Mouse (Mus musculus): ENCODE results near the gene Tppp3.
A peak's percentile ranks its signal among the peaks of the same experiment; 100 is the strongest.

The Tppp3 gene

GRCm38 (mm10) chr8:105467396-105467985 is 3.8 kb downstream of the Tppp3 start:
- no peak for DNase-seq (ENCODE audit: low read depth)

- DNase-seq (ENCODE audit: low read depth) = peak; percentile 91
These were observed 4.5 kb downstream of the Tppp3 start for GRCm38 (mm10) chr8:105466700-105467291.

- no peak for DNase-seq (ENCODE audit: low read depth)
These were observed 5.1 kb downstream of the Tppp3 start for GRCm38 (mm10) chr8:105466246-105466645.

GRCm38 (mm10) chr8:105464595-105464994 is 6.7 kb downstream of the Tppp3 start:
- DNase-seq (ENCODE audit: low read depth) = no peak

DNA sequence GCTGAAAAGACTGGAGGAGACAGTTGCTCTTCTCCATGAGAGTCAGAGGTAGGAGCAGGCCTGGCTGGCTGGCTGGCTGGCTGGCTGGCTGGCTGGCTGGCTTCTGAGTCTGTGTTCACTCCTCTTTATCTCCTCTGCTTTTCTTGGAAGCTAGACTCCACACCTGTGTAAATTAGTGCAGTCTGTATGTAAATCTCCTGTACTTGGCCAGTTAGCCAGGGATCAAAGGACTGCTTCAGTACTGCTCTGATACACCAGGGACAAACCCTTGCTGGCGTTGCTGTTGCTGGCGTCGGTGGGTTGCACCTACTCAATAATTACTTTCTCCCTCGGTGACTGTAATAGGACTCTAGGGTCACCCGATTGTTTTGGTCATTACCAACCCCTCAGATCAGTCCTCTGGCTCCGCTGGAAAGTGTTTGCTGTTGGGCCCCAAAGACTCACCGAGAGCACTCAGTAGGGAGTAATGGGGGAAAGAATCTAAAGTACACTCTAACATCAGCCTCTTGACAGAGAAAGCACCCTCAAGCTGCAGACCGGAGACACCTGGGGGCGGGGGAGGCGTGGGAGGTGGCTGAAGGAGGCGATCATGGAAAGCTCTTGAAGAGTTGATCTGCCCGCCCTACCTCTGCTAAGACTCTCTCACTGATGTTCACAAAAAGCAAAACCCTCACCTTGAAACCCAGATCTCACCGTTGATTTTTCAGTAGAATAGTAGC is 10.1 kb downstream of the Tppp3 start:
- DNase-seq (ENCODE audit: low read depth) = no peak

DNA sequence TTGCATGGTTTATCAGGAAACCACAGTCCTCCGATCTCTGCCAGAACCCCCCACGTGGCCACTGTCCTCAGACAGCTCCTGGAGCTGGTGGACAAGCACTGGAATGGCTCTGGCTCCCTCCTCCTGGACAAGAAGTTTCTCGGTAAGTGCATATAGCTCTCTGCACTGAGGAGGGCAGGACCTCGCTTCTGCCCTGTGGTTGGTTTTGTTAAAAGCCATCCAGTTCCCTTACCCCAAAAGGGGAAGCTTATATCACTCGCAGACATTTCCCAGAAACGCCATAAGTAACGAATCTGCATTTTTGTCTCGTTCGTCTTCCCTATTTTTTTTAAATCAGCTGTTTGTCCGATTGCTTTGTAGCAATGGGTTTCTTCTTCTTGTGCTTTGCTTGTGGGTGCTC is 16.1 kb downstream of the Tppp3 start:
- DNase-seq (ENCODE audit: low read depth) = no peak

GRCm38 (mm10) chr8:105454088-105454487 is 17.2 kb downstream of the Tppp3 start:
- DNase-seq (ENCODE audit: low read depth) = no peak

DNA sequence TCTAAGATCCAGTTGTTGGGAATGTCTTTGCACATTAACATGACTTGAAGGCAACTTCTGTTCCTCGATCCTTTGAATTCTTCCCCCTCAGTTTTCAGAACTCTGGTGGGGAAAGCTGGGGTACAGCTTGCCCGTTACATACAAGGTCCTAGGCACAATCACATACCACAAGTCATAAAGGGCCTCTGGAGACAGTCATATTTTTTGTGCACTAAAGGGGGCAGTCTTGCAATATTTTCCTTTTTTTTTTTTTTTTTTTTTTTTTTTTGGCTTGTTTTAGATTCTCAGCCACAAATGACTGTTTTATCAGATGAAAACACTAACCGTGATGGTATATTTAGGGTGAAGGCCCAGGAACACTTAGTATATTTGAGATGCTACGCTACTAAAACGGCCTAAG is 18.0 kb downstream of the Tppp3 start:
- DNase-seq (ENCODE audit: low read depth) = peak; percentile 36

DNA sequence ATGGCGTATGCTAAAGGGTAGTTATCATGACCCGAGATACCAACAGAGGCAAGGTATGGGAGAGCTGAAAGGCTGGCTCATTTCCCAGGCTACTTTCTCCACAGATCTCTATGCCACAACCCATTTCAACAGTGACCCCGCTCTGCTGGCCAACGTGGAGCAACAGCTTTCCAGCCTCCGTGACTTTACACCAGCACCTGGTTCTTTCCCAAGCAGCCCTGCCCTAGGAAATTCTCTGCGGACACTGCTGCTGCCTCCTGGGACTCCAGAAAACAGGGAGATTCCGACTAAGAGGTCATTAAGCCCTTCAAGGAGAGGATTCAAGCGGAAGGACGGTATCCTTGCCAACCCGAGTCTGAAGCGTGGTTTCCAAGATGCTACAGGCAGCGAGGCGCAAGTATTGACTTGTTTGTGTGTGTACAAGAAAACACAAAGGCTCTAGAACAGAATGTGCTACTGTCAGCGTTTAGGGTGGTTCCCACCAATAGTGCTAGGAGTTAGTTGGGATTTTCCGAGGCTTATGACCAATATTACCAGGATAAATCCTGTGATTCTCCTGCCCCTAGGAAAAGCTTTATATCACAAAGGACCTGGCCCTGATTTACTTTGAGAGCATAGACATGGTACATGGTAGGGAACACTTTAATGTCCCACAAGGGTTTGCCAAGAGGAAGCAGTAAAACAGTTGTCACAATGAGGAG is 19.3 kb downstream of the Tppp3 start:
- DNase-seq (ENCODE audit: low read depth) = no peak

GRCm38 (mm10) chr8:105450977-105451376 is 20.3 kb downstream of the Tppp3 start:
- no peak for DNase-seq (ENCODE audit: low read depth)

DNA sequence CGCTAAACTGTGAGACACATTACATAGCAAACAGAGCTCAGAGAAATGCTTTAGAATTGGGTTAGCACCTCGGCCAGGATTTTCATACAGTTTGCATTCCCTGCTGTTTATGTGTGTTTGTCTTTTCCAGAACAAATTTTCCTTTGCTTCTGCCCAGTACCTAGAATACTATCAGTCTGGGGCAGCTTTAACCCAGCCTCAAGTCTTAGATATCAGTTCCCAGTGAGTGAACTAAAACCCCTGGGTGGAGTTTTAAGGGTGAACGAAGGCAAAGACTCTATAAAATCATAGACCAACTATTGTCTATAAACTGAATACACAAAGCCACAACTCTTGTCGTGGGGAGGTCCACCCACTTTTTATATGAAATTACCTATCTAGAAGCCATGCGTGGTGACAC is 22.7 kb downstream of the Tppp3 start:
- no peak for DNase-seq (ENCODE audit: low read depth)

GRCm38 (mm10) chr8:105448188-105448587 is 23.1 kb downstream of the Tppp3 start:
- no peak for DNase-seq (ENCODE audit: low read depth)

GRCm38 (mm10) chr8:105446127-105446552 is 25.2 kb downstream of the Tppp3 start:
- peak; percentile 34 for DNase-seq (ENCODE audit: low read depth)

DNA sequence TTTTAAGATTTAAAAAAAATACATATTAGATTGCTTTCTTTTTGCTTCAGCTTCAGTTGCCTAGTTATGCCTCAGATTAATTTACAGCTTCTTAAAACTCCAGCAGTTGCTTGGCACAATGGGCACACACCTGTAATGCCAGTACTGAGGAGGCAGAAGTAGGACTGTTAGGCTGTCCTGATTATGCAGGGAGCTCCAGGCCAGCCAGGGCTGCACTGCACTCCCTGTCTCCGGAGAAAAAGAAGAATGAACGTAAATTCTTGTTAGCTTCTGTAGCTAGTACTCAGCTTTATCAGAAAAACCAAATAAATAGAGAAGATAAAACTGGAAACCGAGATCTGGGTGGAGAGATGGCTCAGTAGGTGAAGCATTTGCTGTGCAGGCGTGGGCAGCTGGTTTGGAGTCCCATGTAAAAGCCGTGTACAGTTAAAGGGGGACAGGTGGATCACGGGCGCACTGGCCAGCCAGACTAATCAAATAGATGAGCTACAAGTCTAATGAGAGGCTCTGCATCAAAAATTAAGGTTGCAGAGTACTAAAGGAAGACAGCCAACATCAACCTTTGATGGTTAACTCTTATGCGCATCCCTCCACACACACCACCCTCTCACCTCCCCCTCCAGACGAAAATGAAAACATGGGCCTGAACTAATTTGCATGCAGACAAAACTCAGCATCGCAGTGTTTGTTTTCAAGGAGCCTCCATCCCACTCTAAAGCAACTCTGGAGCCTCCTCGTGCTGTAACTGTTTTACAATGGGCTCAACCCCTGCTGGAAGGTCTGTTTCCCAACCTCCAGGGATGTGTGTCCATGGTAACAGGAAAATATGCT is 25.8 kb downstream of the Tppp3 start:
- DNase-seq (ENCODE audit: low read depth) = peak; percentile 30

DNA sequence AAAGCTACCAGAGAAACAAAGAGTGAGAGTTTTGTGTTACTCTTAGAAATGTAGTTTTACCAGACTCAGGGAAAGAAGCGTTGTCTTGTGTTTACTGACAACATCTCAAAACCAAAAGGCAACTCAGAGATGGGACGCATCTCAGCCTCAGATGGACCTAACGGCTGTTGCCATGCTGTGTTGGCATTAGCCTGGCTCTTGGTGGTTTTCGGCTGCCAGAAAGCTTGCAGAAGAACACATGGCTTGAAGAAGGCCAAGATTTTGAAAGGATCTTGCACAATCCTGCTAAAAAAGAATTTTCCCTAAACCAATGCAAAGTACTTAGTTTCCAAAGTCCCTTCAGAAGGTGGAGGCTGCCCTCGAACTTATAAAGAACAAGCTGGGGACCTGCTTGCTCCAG is 28.7 kb downstream of the Tppp3 start:
- DNase-seq (ENCODE audit: low read depth) = peak; percentile 36

GRCm38 (mm10) chr8:105441433-105441832 is 29.9 kb downstream of the Tppp3 start:
- peak; percentile 46 for DNase-seq (ENCODE audit: low read depth)

- peak; percentile 55 for DNase-seq (ENCODE audit: low read depth)
These were observed 32.5 kb downstream of the Tppp3 start for GRCm38 (mm10) chr8:105438865-105439264.

DNA sequence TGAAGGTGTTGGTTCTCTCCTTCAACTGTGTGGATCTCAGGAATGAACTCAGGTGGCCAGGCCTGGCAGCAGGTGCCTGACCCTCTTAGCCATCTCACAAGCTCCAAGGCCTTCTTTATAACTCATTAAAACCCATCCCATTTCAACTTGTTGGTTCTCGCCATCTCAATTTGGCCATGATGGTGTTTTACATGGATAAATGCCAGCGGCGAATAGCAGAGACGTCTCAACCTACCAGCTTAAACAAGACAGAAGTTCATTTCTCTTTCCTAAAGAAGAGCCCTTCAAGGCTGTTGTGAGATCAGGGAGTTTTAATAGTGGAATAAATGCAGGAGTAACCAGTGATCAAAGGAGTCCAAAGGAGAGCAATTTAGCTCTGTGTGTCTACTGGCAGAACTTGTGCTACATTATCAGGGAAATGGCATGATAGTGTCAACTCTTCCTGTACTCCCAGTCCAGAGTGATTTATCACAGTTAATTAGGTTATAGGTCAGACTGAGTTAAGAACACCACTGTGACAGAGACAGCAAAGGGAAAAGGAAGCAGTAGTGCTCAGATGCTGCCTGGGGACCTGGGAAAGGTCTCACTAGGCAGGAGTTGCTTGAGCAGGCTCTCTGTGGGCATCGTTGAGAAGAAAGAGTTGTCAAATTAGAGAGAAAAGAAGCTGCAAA is 34.1 kb downstream of the Tppp3 start:
- no peak for DNase-seq (ENCODE audit: low read depth)

DNA sequence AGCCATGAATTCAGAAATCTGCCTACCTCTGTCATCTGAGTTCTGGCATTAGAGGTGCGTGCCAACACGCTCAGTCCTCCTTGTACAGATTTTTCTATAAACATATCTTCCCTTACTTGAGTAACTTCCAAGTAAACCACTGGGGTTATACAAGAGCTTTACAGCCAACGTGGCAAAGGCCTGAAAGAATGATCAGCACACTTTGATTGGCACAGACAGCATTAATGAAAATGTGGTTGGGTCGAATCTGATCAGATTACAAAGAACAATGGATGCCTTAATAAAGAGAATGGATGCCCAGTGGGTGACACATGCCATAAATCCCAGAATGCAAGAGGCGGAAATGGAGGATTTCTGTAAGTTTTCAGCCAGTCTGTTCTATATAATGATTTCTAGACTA is 35.1 kb downstream of the Tppp3 start:
- no peak for DNase-seq (ENCODE audit: low read depth)

DNA sequence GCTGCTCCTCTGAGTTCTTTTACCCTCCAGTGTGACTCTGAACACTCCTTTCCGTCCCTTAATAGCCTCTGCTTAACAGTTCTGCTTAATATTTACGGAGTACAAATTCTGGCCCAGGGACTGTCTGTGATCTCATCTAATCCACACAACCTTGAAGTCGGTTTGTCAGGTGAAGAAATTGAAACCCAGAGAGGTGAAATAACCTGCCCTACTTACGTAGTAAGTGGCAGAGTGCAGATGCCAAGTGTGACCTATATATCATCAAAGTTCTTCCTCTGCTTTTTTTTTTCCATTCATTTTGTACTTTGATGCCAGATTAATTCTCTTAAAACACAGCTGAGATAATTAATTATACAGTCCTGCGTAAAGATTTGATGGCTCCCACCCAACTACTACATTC is 37.2 kb downstream of the Tppp3 start:
- DNase-seq (ENCODE audit: low read depth) = no peak

DNA sequence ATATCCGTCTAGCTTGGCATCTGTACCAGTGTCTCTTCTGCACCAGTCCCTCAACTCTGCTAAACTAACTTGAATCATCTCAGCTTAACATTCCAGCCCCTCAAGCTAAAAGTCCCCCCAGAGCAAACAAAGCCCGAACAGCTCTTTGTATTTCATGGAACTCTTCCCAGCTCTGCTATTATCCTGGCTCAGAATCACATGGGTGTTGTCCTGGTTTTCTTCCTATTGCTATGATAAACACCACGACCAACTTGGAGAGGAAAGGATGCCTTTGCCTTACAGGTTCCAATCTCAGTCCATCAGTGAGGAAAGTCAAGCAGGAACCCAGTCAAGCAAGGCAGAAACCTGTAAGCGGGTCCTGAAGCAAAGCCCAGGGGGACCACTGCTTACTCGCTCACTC is 37.8 kb downstream of the Tppp3 start:
- no peak for DNase-seq (ENCODE audit: low read depth)

Measured in NIH3T3 (cell line).